Mouse (Mus musculus): ENCODE results near the gene Jph3.

- TF ChIP-seq EP300 (IDR thresholded peaks at IDR 0.05; ENCODE audit: low read depth in 1 of 2, low read length in 2 of 2) (no peak), ZNF384 (IDR thresholded peaks at IDR 0.05; ENCODE audit: low read depth, low read length) (no peak), ZC3H11A (IDR thresholded peaks at IDR 0.05; ENCODE audit: low read depth, low read length) (no peak)
Observed at GRCm38 (mm10) chr8:121782493-121782892, 53.1 kb downstream of the Jph3 start.
